Mouse (Mus musculus) erythroblast, embryonic 14.5 days (primary cell): Measurements from ENCODE around the gene Gps1. TPM values are rescaled to one million over a fixed set of nuclear protein-coding genes. Genes with fewer than 3 reads are reported as not detected.
"Not testable (repeated sequence)": the region's sequence is repeated elsewhere in the genome, so short reads cannot be mapped to it uniquely, and the experiment has no call there.

Experiments
- H3K27me3 ChIP-seq: 2 replicates; pipeline ENCODE4 v1.6.1; 2012; ENCODE audit warnings: inconsistent platforms; ENCODE audit not compliant: control insufficient read depth
- H3K36me3 ChIP-seq: 2 replicates; pipeline ENCODE4 v1.6.1; 2012; ENCODE audit warnings: mild to moderate bottlenecking, inconsistent platforms; ENCODE audit not compliant: control insufficient read depth
- H3K4me1 ChIP-seq: 2 replicates; pipeline ENCODE4 v1.6.1; 2012; ENCODE audit warnings: inconsistent platforms; ENCODE audit not compliant: control insufficient read depth
- H3K4me3 ChIP-seq: replicated peaks from 2 replicates; pipeline ENCODE3; 2012; ENCODE audit warnings: moderate library complexity, mild to moderate bottlenecking, inconsistent platforms
- H3K9me3 ChIP-seq: 2 replicates; pipeline ENCODE4 v1.6.1; 2012; ENCODE audit warnings: low read length, inconsistent platforms, mixed read lengths; ENCODE audit not compliant: control insufficient read depth
- GATA1 ChIP-seq: IDR thresholded peaks from 2 replicates; pipeline ENCODE4 v1.6.1; 2012; ENCODE audit warnings: low read length, inconsistent platforms, mixed read lengths
- TAL1 ChIP-seq: IDR thresholded peaks from 3 replicates; pipeline ENCODE4 v1.6.1; 2012; ENCODE audit warnings: low read length, inconsistent platforms, mixed read lengths
- polyA plus RNA-seq: library from polyadenylated mRNA; stranded (reverse); fragments of >175 nt; gene quantifications from 2 replicates; pipeline ENCODE4 v1.2.3, GENCODE M21; 2012

Gene Gps1
- polyA plus RNA-seq, 1 experiment, result 3.1 TPM

DNA sequence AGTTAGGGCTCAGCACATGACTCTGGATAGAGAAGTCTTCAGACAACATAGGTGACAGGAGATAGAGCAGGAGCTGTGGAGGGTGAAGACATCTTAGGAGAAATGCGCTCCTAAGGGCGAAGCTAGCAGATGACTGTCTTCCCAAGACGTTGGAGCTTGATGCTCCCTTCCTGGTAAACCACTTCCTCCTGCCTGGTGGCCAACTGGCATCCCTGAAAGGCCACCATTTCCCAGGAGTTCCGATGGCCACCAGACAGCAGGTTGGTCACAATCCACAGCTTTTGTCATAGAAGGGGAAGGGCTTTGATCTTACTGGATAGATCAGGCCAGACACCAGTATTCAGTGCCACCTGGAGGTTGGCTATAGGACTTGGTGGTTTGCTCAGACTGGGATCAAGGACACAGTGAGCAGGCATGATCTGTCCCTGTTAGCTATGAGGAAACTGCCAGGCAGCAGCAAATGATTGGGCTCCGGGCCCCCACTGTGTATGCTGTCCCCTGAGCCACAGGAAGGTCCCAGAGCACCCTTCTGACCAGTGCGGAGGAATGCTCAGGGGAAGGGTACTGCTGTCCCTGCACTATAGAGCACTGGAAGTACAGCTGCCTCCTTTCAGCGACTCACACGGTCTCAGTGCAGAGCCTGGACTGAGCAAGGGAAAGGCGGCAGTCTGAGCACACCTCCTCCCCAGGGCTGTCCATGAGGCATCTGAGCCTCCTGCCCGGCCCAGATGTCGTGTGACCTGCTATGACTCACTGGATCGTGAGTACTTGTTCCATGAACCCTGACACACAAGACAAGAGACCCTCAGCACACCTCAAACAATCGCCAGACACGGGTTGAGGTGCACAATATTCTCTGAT, 22.0 kb upstream of the Gps1 start:
- Histone ChIP-seq H3K36me3 (no peaks in the 10 kb centered on the region), H3K9me3 (peaks cover 42% of the 10 kb centered on the region), H3K4me3 (no peak overlapping the region), H3K27me3 (peaks cover 21% of the 10 kb centered on the region), H3K4me1 (no peaks in the 10 kb centered on the region)
- TF ChIP-seq TAL1 (no peak), GATA1 (no peak)

- H3K9me3 ChIP-seq, result peaks cover 39% of the 10 kb centered on the region
- H3K27me3 ChIP-seq, result peaks cover 25% of the 10 kb centered on the region
- H3K4me3 ChIP-seq, H3K36me3 ChIP-seq, H3K4me1 ChIP-seq: not testable (repeated sequence)
Measured at GRCm38 (mm10) chr11:120762672-120763041, 21.4 kb upstream of the Gps1 start, which contains the start of gene Hmga1b. TSS of gene Hmga1b (plus strand) at chr11:120762794.

DNA sequence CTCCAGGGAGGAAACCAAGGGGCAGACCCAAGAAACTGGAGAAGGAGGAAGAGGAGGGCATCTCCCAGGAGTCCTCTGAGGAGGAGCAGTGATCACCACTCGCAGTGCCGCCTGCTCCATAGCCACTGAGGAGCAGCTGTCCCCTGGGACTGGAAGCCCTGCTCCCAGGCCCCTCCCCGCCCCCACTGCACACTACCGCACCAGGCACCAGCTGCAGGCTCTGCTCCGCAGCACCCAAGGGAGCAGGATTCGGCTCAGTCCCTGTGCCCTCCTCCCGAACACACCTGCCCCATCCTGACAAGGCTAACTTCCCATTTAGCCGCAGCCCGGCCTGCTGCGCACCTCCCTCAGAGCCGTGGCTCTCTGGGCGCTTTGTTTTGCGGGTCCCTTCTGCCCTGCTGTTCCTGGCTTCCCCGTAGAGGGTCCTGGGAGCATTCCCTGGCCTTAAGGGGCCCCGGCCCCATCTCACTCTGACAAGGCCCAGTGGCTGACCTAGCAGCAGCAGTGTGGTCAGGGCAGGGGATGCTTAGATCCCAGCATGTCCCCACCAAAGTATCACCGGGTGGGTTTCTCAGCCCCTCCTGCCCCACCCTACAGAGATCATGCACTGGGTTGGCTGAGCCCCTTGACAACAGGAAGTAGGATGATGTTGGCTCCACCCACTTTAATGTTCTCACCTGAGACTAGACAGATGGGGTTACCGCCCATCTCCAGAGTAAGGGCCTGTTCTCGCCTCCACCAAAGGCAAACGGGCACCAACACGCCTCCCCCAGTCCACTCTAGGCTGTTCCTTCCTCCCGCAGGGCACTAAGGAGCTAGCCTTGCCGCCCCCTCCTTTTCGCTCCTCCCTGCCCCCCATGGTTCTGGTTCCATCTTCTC, 20.7 kb upstream of the Gps1 start:
- H3K36me3 ChIP-seq, H3K4me3 ChIP-seq, H3K4me1 ChIP-seq: not testable (repeated sequence)
- Histone ChIP-seq H3K9me3 (peaks cover 32% of the 10 kb centered on the region), H3K27me3 (peaks cover 25% of the 10 kb centered on the region)

- H3K36me3 ChIP-seq, H3K4me3 ChIP-seq, H3K4me1 ChIP-seq, H3K9me3 ChIP-seq: not testable (repeated sequence)
- peaks cover 19% of the 10 kb centered on the region for H3K27me3 ChIP-seq
Measured at GRCm38 (mm10) chr11:120767023-120767422, 17.0 kb upstream of the Gps1 start.

DNA sequence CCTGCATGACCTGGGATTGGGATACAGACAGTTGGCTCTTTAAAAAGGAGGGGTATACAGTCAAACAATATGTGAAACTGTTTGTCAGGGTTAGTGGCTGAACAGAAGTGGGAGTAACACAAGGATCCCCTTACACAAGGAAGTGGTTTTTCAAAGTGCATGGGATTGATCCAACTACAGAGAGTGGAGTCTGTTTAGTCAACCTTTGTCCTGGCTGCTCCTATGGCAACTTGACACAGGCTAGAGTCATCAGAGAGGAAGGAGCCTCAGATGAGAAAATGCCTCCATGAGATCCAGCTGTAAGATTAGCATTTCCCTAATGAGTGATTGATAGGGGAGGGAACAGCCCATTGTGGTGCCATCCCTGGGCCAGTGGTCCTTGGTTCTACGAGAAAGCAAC, 15.9 kb upstream of the Gps1 start:
- peaks cover 12% of the 10 kb centered on the region for H3K27me3 ChIP-seq
- H3K4me1 ChIP-seq, result no peaks in the 10 kb centered on the region
- no peaks in the 10 kb centered on the region for H3K9me3 ChIP-seq
- H3K36me3 ChIP-seq, result no peaks in the 10 kb centered on the region
- TF ChIP-seq GATA1 (no peak), TAL1 (no peak)
- no peak overlapping the region for H3K4me3 ChIP-seq

- Histone ChIP-seq H3K4me1 (no peaks in the 10 kb centered on the region; the same call in 1 of the 2 replicates), H3K36me3 (no peaks in the 10 kb centered on the region), H3K9me3 (no peaks in the 10 kb centered on the region), H3K27me3 (peaks cover 3% of the 10 kb centered on the region; the same call in 1 of the 2 replicates), H3K4me3 (no peak overlapping the region)
- TF ChIP-seq TAL1 (no peak), GATA1 (no peak)
Measured at GRCm38 (mm10) chr11:120772749-120773148, 11.3 kb upstream of the Gps1 start.

DNA sequence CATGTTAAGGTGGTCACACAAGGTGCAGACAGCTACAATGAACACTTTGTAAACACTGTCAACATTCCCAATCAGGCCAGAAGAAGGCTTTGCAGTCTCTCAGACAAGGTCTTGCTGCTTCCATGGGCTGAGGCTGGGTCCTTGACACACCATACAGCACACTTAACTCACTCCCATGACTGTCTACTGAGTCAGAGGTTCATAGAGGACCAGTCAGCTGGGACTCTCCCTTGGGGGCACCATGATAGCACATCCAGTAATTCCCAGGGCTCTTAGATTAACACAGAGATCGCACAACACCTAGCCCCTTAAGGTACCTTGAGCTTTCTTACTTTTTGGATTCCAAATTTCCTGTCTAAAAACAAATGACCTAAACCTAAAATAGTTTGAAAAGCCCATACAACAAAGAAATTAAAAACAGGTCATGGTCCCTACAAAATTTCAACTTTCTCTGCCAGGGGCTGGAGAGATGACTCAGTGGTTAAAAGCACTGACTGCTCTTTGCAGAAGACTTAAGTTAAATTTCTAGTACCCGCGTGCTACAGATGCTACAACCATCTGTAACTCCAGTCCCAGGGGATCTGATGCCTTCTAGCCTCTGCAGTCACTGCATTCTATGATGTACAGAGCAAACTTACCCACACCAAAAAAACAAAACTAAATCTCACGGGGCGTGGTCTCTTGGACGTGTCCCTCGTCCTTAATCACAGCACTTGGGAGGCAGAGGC, 10.4 kb upstream of the Gps1 start:
- Histone ChIP-seq H3K27me3 (peaks cover 3% of the 10 kb centered on the region; the same call in 1 of the 2 replicates), H3K36me3 (no peaks in the 10 kb centered on the region)
- TF ChIP-seq GATA1 (no peak), TAL1 (no peak)

GRCm38 (mm10) chr11:120775774-120776469, 8.2 kb upstream of the Gps1 start:
- Histone ChIP-seq H3K36me3 (peaks cover 9% of the 10 kb centered on the region), H3K4me1 (no peaks in the 10 kb centered on the region; the same call in 1 of the 2 replicates), H3K9me3 (no peaks in the 10 kb centered on the region), H3K4me3 (no peak overlapping the region), H3K27me3 (peaks cover 3% of the 10 kb centered on the region; the same call in 1 of the 2 replicates)
- TF ChIP-seq TAL1 (no peak), GATA1 (no peak)

More for the DNA sequence above, 10.4 kb upstream of the Gps1 start:
- Histone ChIP-seq H3K4me3 (no peak overlapping the region), H3K9me3 (no peaks in the 10 kb centered on the region), H3K4me1 (no peaks in the 10 kb centered on the region; the same call in 1 of the 2 replicates)
